Mouse (Mus musculus) granulocyte monocyte progenitor cell, adult 5-6 weeks (primary cell): ENCODE data around the gene Vmn1r17. TPM values are rescaled to one million over a fixed set of nuclear protein-coding genes. Genes with fewer than 3 reads are reported as not detected.
"Not testable (repeated sequence)": the region's sequence is repeated elsewhere in the genome, so short reads cannot be mapped to it uniquely, and the experiment has no call there.

Source experiments
- ATAC-seq: replicated peaks from 2 replicates; pipeline ENCODE4 v1.8.0; 2016; ENCODE audit warnings: mild to moderate bottlenecking, moderate TSS enrichment, inconsistent platforms; ENCODE audit not compliant: poor library complexity, severe bottlenecking
- total RNA-seq, 2 experiments: library from RNA; stranded (forward) in 1 of 2; stranded (reverse) in 1 of 2; fragments of 200-712, 200-1000 nt in 1 of 2; fragments of >200 nt in 1 of 2; fragmentation: Nextera tagmentation in 1 of 2; gene quantifications; 2 replicates each; pipeline ENCODE4 v1.2.3; 2014 to 2017

Vmn1r17 gene
- not detected in 2 replicates for total RNA-seq (2014; fragmentation: Nextera tagmentation)
- not detected in 2 replicates for total RNA-seq (2017)

DNA sequence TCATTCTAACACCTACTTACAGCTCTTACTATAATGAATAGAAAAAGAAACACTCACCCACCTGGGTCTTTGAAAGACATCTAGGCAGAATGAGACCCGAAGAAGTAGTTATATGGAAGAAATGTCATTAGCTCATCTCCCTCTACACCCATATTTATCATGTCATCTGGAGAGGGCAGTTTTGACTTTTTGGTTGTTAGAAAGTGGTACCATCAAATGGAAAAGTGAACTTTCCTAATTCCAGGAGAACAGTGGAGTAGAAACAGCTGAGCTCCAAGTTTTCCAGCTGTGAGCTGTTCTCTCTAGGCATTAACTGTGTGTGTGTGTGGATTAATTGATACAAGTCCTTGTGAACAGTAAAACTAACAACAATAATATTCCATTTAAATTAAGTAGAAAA, at the start of gene Vmn1r17:
Gene Vmn1r17 (minus strand): TSS at position 101 of the 400 bp plus-strand sequence.
- ATAC-seq, result no peak

DNA sequence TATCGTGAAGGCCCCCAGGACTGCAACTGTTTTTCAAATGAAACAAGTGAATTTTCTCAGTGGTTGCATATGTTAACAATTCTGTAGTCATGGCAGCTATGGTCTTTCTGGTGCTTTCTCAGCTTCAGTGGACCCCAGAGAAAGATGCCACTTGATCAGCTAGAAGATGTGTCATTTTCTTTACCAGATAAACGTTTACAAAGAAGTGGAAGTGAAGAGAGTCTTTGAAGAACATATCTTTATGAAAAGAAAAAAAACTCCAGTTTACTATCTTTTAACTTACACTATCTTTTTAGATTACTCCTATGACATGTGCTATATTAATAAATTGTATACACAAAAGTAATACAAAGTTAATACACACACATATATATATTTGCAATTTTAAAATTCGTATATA, 40.0 kb upstream of the Vmn1r17 start, which contains the start of gene Vmn1r19:
Gene Vmn1r19 (plus strand): TSS at position 301 of the 400 bp plus-strand sequence.
- ATAC-seq, result not testable (repeated sequence)

DNA sequence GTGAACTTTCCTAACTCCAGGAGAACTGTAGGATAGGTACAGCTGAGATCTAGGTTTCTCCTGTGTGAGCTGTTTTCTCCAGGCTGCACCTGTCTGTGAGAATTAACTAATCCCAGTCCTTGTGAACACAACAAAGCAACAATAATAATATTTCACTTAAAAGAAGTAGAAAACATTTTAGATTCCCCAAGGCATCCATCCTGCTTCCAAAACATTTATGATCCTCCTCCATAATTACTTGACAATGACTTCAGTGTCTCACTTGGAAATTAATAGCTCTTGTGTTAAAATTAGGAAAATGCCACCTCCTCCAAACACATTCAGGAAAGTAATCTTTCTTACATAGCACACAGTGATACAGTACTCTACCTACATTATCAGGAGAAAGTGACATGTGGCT, 32.2 kb upstream of the Vmn1r17 start, which contains the start of gene Vmn1r18:
Gene Vmn1r18 (minus strand): TSS at position 101 of the 400 bp plus-strand sequence.
- no peak for ATAC-seq

DNA sequence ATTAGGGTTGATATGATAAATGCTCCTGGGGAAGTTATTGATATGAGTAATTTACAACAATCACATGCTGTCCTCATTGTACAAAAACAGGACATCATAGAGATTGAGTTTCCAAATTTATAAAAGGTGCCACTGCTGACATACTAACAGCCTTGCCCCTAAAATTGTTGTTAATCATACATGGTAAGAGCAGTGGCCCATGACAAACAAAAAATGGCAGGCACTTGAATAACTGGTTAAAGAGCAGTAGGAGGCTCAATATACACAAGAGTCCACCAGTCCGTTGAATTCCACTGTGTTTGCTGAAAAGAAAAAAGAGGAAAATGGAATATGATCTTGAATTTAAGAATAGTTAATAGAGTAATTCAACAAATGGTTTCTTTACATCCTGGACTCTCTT, 4.0 kb upstream of the Vmn1r17 start:
- no peak for ATAC-seq

DNA sequence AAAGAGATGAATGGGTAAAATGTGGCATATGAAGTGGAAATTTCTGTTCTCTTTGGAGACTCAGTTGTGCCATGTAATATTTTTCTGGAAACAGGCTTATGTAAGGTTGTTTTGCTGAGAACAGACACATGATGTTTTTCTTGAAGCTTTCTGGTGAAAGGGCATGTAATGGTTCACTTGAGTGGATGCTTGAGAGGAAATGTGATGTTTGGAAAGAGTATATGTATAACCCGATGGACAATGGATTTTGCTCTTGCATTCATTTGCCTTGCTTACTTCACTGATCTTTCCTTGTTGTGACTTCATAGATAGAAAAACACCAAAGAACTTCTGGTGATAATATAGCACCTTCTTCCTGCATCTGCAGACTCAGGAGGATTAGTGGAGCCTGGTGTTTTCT, 2.3 kb upstream of the Vmn1r17 start:
- ATAC-seq, result not testable (repeated sequence)

DNA sequence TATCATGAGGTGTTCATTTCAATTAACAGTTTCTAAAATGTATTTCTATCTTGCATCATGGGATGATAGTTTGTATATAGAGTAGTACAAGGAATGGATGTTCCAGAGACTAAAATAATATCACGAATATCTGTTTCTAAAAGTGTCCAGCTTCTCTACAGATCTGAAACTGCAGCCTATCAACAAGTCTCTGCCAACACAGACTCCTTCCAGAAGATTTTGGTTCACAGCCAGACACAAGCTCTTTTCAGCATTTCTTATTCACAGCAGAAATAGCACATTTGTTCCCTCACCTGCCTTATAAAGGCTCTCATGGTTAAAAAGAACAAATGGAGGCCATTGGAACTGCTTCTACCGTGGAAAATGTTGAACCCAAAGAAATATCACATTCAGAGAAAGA, 6.7 kb downstream of the Vmn1r17 start:
- ATAC-seq, result no peak

DNA sequence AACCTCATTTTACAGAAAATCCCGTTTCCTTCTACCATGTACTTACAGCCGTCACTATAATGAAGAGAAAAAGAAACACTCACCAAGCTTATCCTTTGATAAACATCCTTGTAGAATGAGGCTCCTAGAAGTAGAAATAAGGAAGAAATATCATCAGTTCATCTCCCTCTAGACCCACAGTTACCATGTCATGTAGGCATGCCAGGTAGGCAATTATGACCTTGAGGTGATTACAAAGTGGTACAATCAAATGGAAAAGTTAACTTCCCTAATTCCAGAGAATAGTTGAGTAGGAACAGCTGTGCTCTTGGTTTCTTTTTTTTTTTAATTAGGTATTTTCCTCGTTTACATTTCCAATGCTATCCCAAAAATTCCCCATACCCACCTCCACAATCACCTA, 34.1 kb downstream of the Vmn1r17 start, which contains the start of gene Vmn1r16:
Gene Vmn1r16 (minus strand): TSS at position 101 of the 400 bp plus-strand sequence.
- no peak for ATAC-seq

DNA sequence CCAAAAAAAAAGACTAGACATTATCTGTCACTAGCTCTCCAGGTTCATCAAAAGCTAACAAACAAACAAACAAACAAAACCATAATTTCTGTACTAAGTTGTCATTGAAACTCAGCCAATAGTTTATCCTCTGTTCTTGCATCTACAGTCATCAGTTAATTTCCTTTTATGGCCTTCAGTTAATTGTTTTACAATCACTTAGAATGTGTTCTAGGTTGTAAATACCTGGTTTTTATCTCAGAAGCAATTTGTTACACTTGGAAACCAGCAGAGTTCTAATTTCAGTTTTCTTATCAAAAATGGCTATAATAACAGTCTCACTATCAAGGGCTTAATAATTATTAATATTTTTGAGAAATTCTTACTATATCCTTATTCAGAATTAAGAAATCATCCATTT, 37.4 kb downstream of the Vmn1r17 start:
- ATAC-seq, result no peak

Other genes with a start within 250 kb of the Vmn1r17 start
- gene Vmn1r11, start 230.3 kb downstream of the Vmn1r17 start, total RNA-seq (2014; fragmentation: Nextera tagmentation), result not detected in 2 replicates
- not detected in 2 replicates for gene Vmn1r11, start 230.3 kb downstream of the Vmn1r17 start, total RNA-seq (2017)
- gene Vmn1r12, start 206.8 kb downstream of the Vmn1r17 start, total RNA-seq (2014; fragmentation: Nextera tagmentation), result not detected in 2 replicates
- gene Vmn1r12, start 206.8 kb downstream of the Vmn1r17 start, total RNA-seq (2017), result not detected in 2 replicates
- not detected in 2 replicates for gene Vmn1r13, start 160.4 kb downstream of the Vmn1r17 start, total RNA-seq (2014; fragmentation: Nextera tagmentation)
- gene Vmn1r13, start 160.4 kb downstream of the Vmn1r17 start, total RNA-seq (2017), result not detected in 2 replicates
- gene Vmn1r14, start 132.0 kb downstream of the Vmn1r17 start, total RNA-seq (2014; fragmentation: Nextera tagmentation), result not detected in 2 replicates
- gene Vmn1r14, start 132.0 kb downstream of the Vmn1r17 start, total RNA-seq (2017), result not detected in 2 replicates
- gene Vmn1r15, start 105.8 kb downstream of the Vmn1r17 start, total RNA-seq (2014; fragmentation: Nextera tagmentation), result not detected in 2 replicates
- not detected in 2 replicates for gene Vmn1r15, start 105.8 kb downstream of the Vmn1r17 start, total RNA-seq (2017)
- not detected in 2 replicates for gene Vmn1r16, start 34.2 kb downstream of the Vmn1r17 start, total RNA-seq (2014; fragmentation: Nextera tagmentation)
- not detected in 2 replicates for gene Vmn1r16, start 34.2 kb downstream of the Vmn1r17 start, total RNA-seq (2017)
- gene Vmn1r18, start 32.1 kb upstream of the Vmn1r17 start, total RNA-seq (2014; fragmentation: Nextera tagmentation), result not detected in 2 replicates
- not detected in 2 replicates for gene Vmn1r18, start 32.1 kb upstream of the Vmn1r17 start, total RNA-seq (2017)
- gene Vmn1r19, start 40.1 kb upstream of the Vmn1r17 start, total RNA-seq (2014; fragmentation: Nextera tagmentation), result not detected in 2 replicates
- gene Vmn1r19, start 40.1 kb upstream of the Vmn1r17 start, total RNA-seq (2017), result not detected in 2 replicates
- not detected in 2 replicates for gene Vmn1r20, start 65.2 kb upstream of the Vmn1r17 start, total RNA-seq (2014; fragmentation: Nextera tagmentation)
- gene Vmn1r20, start 65.2 kb upstream of the Vmn1r17 start, total RNA-seq (2017), result not detected in 2 replicates
- gene Ppm1k, start 171.7 kb upstream of the Vmn1r17 start, total RNA-seq (2014; fragmentation: Nextera tagmentation), result 3.8 and 4.1 TPM in 2 replicates
- gene Ppm1k, start 171.7 kb upstream of the Vmn1r17 start, total RNA-seq (2017), result 21.3 and 30.2 TPM in 2 replicates
- 16.1 and 22.0 TPM in 2 replicates for gene Herc6, start 217.3 kb upstream of the Vmn1r17 start, total RNA-seq (2014; fragmentation: Nextera tagmentation)
- gene Herc6, start 217.3 kb upstream of the Vmn1r17 start, total RNA-seq (2017), result 5.1 and 8.2 TPM in 2 replicates